Mouse (Mus musculus) sigmoid colon, adult 10 weeks (tissue): ENCODE results near the gene Stra6. TPM values are rescaled to one million over a fixed set of nuclear protein-coding genes. Genes with fewer than 3 reads are reported as not detected.

Source experiments
- polyA plus RNA-seq: library from polyadenylated mRNA; stranded (reverse); fragments of 350-450 nt; fragmentation: Illumina TruSeq; extraction: RNeasy Lipid Tissue Mini Kit (QIAGEN cat#74804); gene quantifications from one replicate; pipeline ENCODE4 v1.2.3, GENCODE M21; 2014; ENCODE audit warnings: low read depth, low replicate concordance

Gene Stra6
- polyA plus RNA-seq, result 0.25 TPM

DNA sequence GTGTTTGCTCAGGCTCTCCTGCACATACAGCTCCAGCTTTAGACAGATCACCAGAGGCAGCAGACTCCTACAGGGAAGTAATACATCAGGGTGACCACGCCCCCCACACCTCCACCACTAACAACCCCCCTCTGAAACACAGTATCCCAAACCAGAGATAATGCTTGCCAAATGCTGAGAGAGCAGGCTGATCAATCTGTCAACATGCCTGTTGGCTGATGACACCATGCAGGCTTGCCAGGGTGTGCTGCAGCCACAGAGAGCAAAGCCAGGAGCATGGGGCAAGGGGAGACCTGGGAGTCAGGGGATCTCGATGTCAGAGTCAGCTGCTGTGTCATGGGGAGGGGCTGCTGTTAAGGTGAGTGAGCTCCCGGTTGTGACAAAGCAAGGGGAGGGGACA is at the start of gene Stra6:
TSS of gene Stra6 (plus strand) at position 258 of the 400 bp plus-strand sequence.

DNA sequence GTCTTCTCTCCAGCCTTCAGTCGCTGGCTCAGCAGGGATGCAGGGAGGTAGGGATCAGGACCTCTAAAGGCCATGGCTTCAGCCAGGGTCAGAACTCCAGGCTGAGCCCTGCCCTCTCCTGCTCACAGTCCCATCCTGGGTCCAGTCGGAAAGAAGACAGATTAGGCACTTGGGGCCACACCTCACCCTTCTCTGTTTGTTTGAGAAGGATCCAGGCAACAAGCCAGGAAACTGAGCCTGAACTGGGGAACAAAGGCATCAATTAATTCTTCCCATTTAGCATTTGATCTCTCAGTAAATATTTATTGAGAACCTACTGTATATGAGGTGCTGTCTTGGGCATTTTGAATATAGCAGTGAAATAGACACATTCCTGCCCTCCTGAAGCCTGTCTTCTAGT is 55.1 kb downstream of the Stra6 start, which contains the start of gene Ccdc33:
TSS of gene Ccdc33 (minus strand) at position 153 of the 400 bp plus-strand sequence.

Other genes starting within 250 kb of the Stra6 start
- 4.7 TPM for gene Arid3b, start 227.0 kb upstream of the Stra6 start, polyA plus RNA-seq
- 41.1 TPM for gene Ubl7, start 152.8 kb upstream of the Stra6 start, polyA plus RNA-seq
- 0.54 TPM for gene Sema7a, start 123.7 kb upstream of the Stra6 start, polyA plus RNA-seq
- not detected for gene Cyp11a1, start 57.4 kb upstream of the Stra6 start, polyA plus RNA-seq
- gene Ccdc33, start 55.0 kb downstream of the Stra6 start, polyA plus RNA-seq, result not detected
- gene Islr, start 140.5 kb downstream of the Stra6 start, polyA plus RNA-seq, result 2.7 TPM
- gene Islr2, start 140.5 kb downstream of the Stra6 start, polyA plus RNA-seq, result not detected
- 4.8 TPM for gene Pml, start 186.0 kb downstream of the Stra6 start, polyA plus RNA-seq
- gene Stoml1, start 189.4 kb downstream of the Stra6 start, polyA plus RNA-seq, result 9.2 TPM
- gene Loxl1, start 249.4 kb downstream of the Stra6 start, polyA plus RNA-seq, result 1.2 TPM